Mouse (Mus musculus) midbrain, embryonic 15.5 days (tissue): ENCODE measurements around the gene Copz1. TPM values are rescaled to one million over a fixed set of nuclear protein-coding genes. Genes with fewer than 3 reads are reported as not detected.

Experiments
- ATAC-seq: fragments of 200-750 bp; cut with Nextera tagmentation; replicated peaks from 2 replicates; pipeline ENCODE4 v1.8.0; 2017; ENCODE audit warnings: moderate TSS enrichment
- H3K27ac ChIP-seq: fragments of 300-500 bp; sonication (generic); 2 replicates; pipeline ENCODE4 v1.5.1; 2015; ENCODE audit warnings: mild to moderate bottlenecking, inconsistent platforms
- H3K27me3 ChIP-seq: fragments of 300-500 bp; sonication (generic); replicated peaks from 2 replicates; pipeline ENCODE4 v1.6.1; 2015; ENCODE audit warnings: inconsistent platforms
- H3K36me3 ChIP-seq: fragments of 300-500 bp; sonication (generic); replicated peaks from 2 replicates; pipeline ENCODE4 v1.6.1; 2015; ENCODE audit warnings: inconsistent platforms
- H3K4me1 ChIP-seq: fragments of 300-500 bp; sonication (generic); 2 replicates; pipeline ENCODE4 v1.6.1; 2015; ENCODE audit warnings: inconsistent platforms
- H3K4me2 ChIP-seq: fragments of 300-500 bp; sonication (generic); 2 replicates; pipeline ENCODE4 v1.6.1; 2015; ENCODE audit warnings: inconsistent platforms, mild to moderate bottlenecking, moderate library complexity
- H3K4me3 ChIP-seq: fragments of 300-500 bp; sonication (generic); 2 replicates; pipeline ENCODE4 v1.5.1; 2015; ENCODE audit warnings: mild to moderate bottlenecking, inconsistent platforms
- H3K9ac ChIP-seq: fragments of 300-500 bp; sonication (generic); 2 replicates; pipeline ENCODE4 v1.6.1; 2015; ENCODE audit warnings: mild to moderate bottlenecking, inconsistent platforms
- H3K9me3 ChIP-seq: fragments of 300-500 bp; sonication (generic); 2 replicates; pipeline ENCODE4 v1.6.1; 2016; ENCODE audit warnings: inconsistent platforms
- WGBS: fragments of 180-500 bp; shearing (Covaris S2); methylation state at CpG from one replicate; pipeline ENCODE4 v1.1.7; 2015; ENCODE audit warnings: mixed read lengths; 5-methylcytosine and 5-hydroxymethylcytosine counted together
- polyA plus RNA-seq: library from polyadenylated mRNA; unstranded; fragments of >200 nt; fragmentation: Nextera tagmentation; extraction: Ambion mirVana; gene quantifications from 2 replicates; pipeline ENCODE4 v1.2.1, GENCODE M21; 2015

Gene Copz1
- polyA plus RNA-seq, 1 experiment from 2014 or later: 197 TPM

DNA sequence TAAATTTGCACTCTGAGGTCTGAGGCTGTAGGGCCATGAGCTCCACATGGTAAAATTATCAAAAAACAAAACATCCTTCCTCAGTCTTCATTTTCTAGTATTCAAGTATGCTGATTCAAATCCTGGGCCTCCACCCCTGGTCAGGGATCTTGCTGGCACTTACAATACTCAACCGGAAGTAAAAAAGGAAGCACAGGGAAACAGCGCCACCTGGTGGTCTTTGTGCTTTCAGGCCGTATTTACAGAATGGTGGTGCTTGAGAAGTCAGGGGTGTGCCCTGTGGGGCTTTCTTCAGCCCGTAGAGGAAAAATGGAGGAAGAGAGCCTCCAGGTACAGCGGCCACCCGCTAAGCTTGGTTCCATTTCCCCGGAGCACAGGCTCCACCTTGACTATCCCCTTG, 34.6 kb downstream of the Copz1 start:
- no peak for ATAC-seq
- H3K4me3 ChIP-seq: no peak overlapping the region
- no peaks in the 10 kb centered on the region for H3K27me3 ChIP-seq
- H3K9me3 ChIP-seq: no peaks in the 10 kb centered on the region
- peaks cover 46% of the 10 kb centered on the region for H3K4me1 ChIP-seq
- H3K4me2 ChIP-seq: peak overlapping the region; percentile 11; the same call in 1 of the 2 replicates
- H3K36me3 ChIP-seq: no peaks in the 10 kb centered on the region
- H3K9ac ChIP-seq: no peak overlapping the region
- WGBS: under 1% methylated on average over 7 of the region's 7 CpGs
- peak overlapping the region; percentile 98 for H3K27ac ChIP-seq

GRCm38 (mm10) chr15:103308056-103308875, 35.8 kb downstream of the Copz1 start:
- Histone ChIP-seq H3K4me1 (peaks cover 35% of the 10 kb centered on the region), H3K4me3 (no peak overlapping the region), H3K36me3 (no peaks in the 10 kb centered on the region), H3K27ac (no peak overlapping the region), H3K27me3 (no peaks in the 10 kb centered on the region), H3K4me2 (peak overlapping the region; percentile 17; the same call in 1 of the 2 replicates), H3K9ac (0 out of 2 replicates have a peak overlapping the region, but pooled peaks have one; percentile 4), H3K9me3 (no peaks in the 10 kb centered on the region)
- no peak for ATAC-seq
- WGBS: 45% methylated on average over 28 of the region's 28 CpGs

- 62% methylated on average over 26 of the region's 26 CpGs for WGBS
- Histone ChIP-seq H3K4me2 (peak overlapping the region; percentile 17; the same call in 1 of the 2 replicates), H3K27ac (no peak overlapping the region), H3K4me3 (no peak overlapping the region), H3K27me3 (no peaks in the 10 kb centered on the region), H3K9me3 (no peaks in the 10 kb centered on the region), H3K9ac (0 out of 2 replicates have a peak overlapping the region, but pooled peaks have one; percentile 4), H3K4me1 (peaks cover 32% of the 10 kb centered on the region), H3K36me3 (no peaks in the 10 kb centered on the region)
- ATAC-seq: no peak
Observed at GRCm38 (mm10) chr15:103308876-103309580, 36.5 kb downstream of the Copz1 start.

DNA sequence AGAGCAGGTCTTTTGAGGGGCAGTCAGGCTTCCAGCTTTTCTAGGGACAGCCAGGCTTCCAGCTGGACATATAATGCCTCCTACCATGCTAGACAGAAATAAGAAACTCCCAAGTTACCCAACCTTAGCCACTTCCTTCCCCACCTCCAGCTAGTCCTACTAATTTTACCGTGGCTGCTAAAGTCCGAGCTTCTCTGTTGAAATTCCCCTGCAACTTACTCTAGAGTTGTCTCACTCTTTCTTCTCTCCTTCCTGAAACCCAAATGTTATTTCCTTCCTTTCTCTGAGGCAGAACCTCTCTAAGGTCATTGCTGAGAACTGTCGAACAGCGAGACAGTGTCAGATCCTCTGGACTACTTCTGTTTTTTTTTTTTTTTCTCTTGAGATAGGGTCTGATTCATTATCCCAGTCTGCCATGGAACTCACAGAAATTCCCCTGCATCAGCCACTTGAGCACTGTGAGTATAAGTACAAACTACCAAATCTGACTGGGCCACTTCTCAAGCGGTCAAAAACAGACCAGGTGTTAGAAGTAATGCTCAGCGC, 37.9 kb downstream of the Copz1 start, which contains the start of gene Gpr84:
Gpr84 (minus strand) TSS at position 248 of the 546 bp plus-strand sequence.
- Histone ChIP-seq H3K4me1 (peaks cover 39% of the 10 kb centered on the region), H3K9ac (no peak within 1 kb of the TSS), H3K9me3 (no peaks in the 10 kb centered on the region), H3K27ac (no peak within 1 kb of the TSS), H3K27me3 (no peaks in the 10 kb centered on the region), H3K36me3 (0 out of 2 replicates have a peak, but pooled peaks cover under 1% of the 10 kb centered on the region), H3K4me2 (no peak within 1 kb of the TSS), H3K4me3 (no peak within 1 kb of the TSS)
- no peak for ATAC-seq
- WGBS: 79% methylated on average over 6 of the region's 6 CpGs

GRCm38 (mm10) chr15:103313495-103314095, 41.1 kb downstream of the Copz1 start:
- Histone ChIP-seq H3K4me3 (no peak overlapping the region), H3K4me1 (peaks cover 20% of the 10 kb centered on the region), H3K27me3 (no peaks in the 10 kb centered on the region), H3K27ac (peak overlapping the region; percentile 31; the same call in 1 of the 2 replicates), H3K9me3 (no peaks in the 10 kb centered on the region), H3K36me3 (peaks cover 27% of the 10 kb centered on the region; the same call in 1 of the 2 replicates), H3K4me2 (peak overlapping the region; percentile 40; the same call in 1 of the 2 replicates), H3K9ac (no peak overlapping the region; the same call in 1 of the 2 replicates)
- no peak for ATAC-seq
- WGBS: 11% methylated on average over 18 of the region's 18 CpGs

GRCm38 (mm10) chr15:103314181-103314580, 41.7 kb downstream of the Copz1 start:
- no peak overlapping the region for H3K9ac ChIP-seq
- ATAC-seq: no peak; the same call in 1 of the 2 replicates
- H3K36me3 ChIP-seq: peaks cover 27% of the 10 kb centered on the region; the same call in 1 of the 2 replicates
- H3K4me2 ChIP-seq: peak overlapping the region; percentile 40; the same call in 1 of the 2 replicates
- 0 out of 2 replicates have a peak overlapping the region, but pooled peaks have one; percentile 31 for H3K27ac ChIP-seq
- peaks cover 20% of the 10 kb centered on the region for H3K4me1 ChIP-seq
- no peaks in the 10 kb centered on the region for H3K27me3 ChIP-seq
- H3K9me3 ChIP-seq: no peaks in the 10 kb centered on the region
- H3K4me3 ChIP-seq: no peak overlapping the region
- WGBS: 36% methylated on average over 22 of the region's 22 CpGs

- H3K4me2 ChIP-seq: peak overlapping the region; percentile 40
- H3K9me3 ChIP-seq: no peaks in the 10 kb centered on the region
- H3K27ac ChIP-seq: peak overlapping the region; percentile 55
- peak; percentile 64 for ATAC-seq
- H3K36me3 ChIP-seq: peaks cover 27% of the 10 kb centered on the region; the same call in 1 of the 2 replicates
- WGBS: 3% methylated on average over 18 of the region's 18 CpGs
- no peaks in the 10 kb centered on the region for H3K27me3 ChIP-seq
- H3K4me1 ChIP-seq: peaks cover 20% of the 10 kb centered on the region
- no peak overlapping the region for H3K4me3 ChIP-seq
- no peak overlapping the region; the same call in 1 of the 2 replicates for H3K9ac ChIP-seq
Observed at GRCm38 (mm10) chr15:103315011-103315502, 42.5 kb downstream of the Copz1 start.

DNA sequence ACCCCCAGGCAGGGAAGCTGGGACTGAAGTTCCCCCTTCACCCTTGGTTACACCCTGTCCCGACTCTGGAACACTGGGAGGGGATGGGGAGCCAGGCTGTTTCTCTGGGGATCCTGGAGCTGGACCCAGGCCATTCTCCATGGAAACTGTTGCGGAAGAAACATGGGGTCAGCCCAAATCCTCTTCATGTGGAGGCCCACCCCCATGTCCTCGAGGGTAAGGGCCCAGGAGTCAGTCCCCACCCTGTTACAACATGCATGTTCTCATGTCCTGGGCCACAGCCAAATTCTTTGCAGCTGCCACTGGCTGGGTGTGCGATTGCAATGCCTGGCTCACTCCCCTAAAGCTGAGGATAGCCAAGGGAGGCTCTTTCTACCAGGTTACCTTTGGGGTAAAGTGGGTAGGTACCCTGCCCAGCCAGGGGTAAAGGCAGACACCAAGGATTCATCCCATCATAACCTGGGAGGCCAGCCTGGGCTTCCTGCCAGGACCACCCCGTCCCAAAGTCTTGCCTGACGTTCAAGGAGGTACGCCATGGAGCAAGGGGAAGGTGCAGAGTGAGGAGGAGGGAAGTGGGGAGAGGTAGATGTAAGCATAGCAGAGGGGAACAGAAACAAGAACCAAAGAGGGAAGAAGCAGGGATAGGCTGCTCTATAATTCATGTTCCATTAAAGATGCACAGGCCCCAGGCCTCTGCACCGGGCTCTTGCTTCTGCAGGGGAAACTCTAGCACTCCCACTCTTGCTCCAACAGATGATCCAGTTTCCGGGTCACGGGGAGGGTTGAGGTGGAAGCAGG, 43.7 kb downstream of the Copz1 start:
- WGBS: 84% methylated on average over 10 of the region's 10 CpGs
- Histone ChIP-seq H3K4me2 (no peak overlapping the region), H3K27ac (no peak overlapping the region), H3K9me3 (no peaks in the 10 kb centered on the region), H3K9ac (no peak overlapping the region), H3K4me1 (peaks cover 26% of the 10 kb centered on the region), H3K4me3 (no peak overlapping the region), H3K27me3 (no peaks in the 10 kb centered on the region), H3K36me3 (peaks cover 27% of the 10 kb centered on the region; the same call in 1 of the 2 replicates)
- peak; percentile 1; the same call in 1 of the 2 replicates for ATAC-seq

GRCm38 (mm10) chr15:103317120-103317519, 44.6 kb downstream of the Copz1 start:
- peaks cover 27% of the 10 kb centered on the region; the same call in 1 of the 2 replicates for H3K36me3 ChIP-seq
- no peak overlapping the region for H3K4me2 ChIP-seq
- no peak overlapping the region for H3K27ac ChIP-seq
- peaks cover 36% of the 10 kb centered on the region for H3K4me1 ChIP-seq
- ATAC-seq: no peak
- H3K9me3 ChIP-seq: no peaks in the 10 kb centered on the region
- H3K4me3 ChIP-seq: no peak overlapping the region
- H3K9ac ChIP-seq: no peak overlapping the region
- no peaks in the 10 kb centered on the region for H3K27me3 ChIP-seq

GRCm38 (mm10) chr15:103317731-103318130, 45.2 kb downstream of the Copz1 start:
- no peak overlapping the region for H3K27ac ChIP-seq
- H3K36me3 ChIP-seq: peaks cover 27% of the 10 kb centered on the region; the same call in 1 of the 2 replicates
- no peaks in the 10 kb centered on the region for H3K9me3 ChIP-seq
- no peaks in the 10 kb centered on the region for H3K27me3 ChIP-seq
- peaks cover 42% of the 10 kb centered on the region for H3K4me1 ChIP-seq
- WGBS: 85% methylated on average over 8 of the region's 8 CpGs
- ATAC-seq: no peak
- H3K4me2 ChIP-seq: no peak overlapping the region
- H3K9ac ChIP-seq: no peak overlapping the region
- no peak overlapping the region for H3K4me3 ChIP-seq
